Mouse (Mus musculus) spleen, adult 2 months (tissue): ENCODE measurements around the gene As3mt.

Experiments
- CTCF ChIP-seq: fragments of 200-500 bp; IDR thresholded peaks from 2 replicates; pipeline ENCODE4 v1.5.1; 2011; ENCODE audit warnings: mild to moderate bottlenecking, inconsistent platforms; ENCODE audit not compliant: insufficient read depth, insufficient read length, insufficient replicate concordance; ENCODE audit errors: extremely low read depth
- POLR2A ChIP-seq: fragments of 200-500 bp; IDR thresholded peaks from 2 replicates; pipeline ENCODE4 v1.6.1; 2011; ENCODE audit warnings: low read depth, low read length, inconsistent platforms

DNA sequence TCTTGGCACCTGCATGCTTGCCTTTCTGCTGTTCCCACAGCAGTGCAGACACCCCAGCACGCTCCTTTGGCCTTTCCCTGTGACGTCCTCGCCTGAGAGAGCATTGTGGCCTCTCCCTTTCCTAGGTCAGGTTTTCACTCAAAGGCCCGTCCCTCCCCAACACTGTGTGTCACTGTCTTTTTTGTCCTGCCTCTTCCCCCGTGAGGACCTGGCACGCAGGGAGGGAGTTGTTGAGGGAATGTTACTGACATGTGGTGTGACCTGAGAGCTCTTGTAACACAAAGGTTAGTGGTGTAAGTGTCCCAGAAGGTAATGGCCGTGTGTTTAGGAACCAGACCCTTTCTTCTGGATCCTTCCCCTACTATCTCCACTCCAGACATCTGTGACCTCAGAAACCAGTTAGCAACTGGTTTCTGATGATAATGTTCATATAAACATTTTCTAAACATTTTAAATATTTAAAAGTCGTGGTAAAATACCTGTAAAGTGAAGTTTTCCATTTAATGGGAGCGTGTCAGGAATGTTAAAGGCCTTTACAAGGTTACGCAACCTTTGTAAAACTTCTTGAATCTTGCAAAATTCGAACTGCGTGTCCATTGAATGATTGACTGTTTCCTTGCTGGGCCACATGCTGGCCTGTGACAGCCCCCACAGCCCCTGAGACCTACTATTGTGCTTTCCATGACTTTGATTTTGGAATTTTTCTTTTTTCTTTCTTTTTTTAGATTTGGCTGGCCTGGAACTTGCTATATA is 70.8 kb downstream of the As3mt start:
- TF ChIP-seq CTCF (no peak), POLR2A (no peak)
